Mouse (Mus musculus) right cerebral cortex, postnatal 36 days (tissue): ENCODE data around the gene Rbm38.

ENCODE experiments used
- DNase-seq, 2 experiments: peaks; one replicate each; pipeline ENCODE4 v3.0.0; 2022; ENCODE audit warnings: low spot score in 2 of 2, mixed read lengths in 1 of 2

Gene Rbm38

DNA sequence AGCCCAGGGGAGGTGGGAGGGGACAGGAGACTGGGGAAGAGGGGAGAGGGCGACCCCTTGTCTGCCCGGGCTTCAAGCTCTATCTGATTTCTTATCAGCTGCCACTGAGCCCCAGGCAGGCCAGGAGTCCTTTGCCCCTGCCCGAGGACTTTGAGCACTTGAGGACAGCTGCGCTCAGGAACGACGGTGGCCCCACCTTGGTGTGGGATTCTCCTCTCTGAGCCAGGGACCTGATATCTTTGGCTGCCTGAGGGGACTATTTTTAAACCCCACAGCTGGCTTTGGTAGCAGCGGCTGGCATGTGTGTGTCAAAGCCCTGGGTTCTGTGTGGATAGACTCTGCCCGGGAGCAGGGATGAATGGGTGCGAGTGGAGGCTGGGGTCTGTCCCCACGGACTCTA lies 37.3 kb downstream of the Rbm38 start:
- DNase-seq = no peak

DNA sequence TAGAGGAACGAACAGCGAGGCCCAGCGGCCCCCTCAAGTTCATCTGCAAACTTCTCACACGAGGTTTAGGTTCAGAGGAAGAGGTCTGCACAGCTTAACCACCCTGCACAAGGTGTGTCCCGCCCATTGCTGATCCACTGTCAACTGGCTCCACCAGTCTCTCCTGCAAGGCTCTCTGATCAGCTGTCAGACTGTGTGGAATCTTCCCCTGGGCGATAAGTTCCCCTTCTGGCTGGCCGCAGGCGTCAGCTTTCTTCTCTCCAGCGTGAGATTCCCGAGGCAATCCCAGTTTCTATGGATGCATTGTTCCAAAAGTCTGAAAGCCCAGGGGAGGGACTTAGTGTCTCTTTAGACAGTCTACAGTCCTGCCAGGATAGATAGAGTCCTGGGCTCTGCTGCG lies 38.0 kb downstream of the Rbm38 start:
- no peak for DNase-seq

DNA sequence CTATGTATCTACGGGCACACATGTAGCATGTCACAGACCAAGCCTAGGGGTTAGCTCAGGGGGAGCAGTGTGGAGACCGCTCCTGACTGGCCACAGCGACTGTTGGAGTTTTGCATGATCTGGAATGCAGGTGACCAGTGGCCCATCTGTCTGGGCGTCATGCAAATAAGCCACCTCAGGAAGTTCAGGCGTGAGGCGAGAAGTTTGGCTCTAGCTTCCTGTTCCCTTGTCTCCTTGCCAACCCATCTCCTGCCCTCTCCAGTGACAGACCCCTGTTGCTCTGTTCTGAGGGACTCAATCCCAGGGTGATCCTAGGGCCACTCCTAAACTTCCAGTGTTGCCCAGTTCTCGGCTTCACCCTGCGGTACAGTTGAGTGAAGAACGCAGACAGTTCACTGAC lies 40.2 kb downstream of the Rbm38 start:
- DNase-seq = no peak

DNA sequence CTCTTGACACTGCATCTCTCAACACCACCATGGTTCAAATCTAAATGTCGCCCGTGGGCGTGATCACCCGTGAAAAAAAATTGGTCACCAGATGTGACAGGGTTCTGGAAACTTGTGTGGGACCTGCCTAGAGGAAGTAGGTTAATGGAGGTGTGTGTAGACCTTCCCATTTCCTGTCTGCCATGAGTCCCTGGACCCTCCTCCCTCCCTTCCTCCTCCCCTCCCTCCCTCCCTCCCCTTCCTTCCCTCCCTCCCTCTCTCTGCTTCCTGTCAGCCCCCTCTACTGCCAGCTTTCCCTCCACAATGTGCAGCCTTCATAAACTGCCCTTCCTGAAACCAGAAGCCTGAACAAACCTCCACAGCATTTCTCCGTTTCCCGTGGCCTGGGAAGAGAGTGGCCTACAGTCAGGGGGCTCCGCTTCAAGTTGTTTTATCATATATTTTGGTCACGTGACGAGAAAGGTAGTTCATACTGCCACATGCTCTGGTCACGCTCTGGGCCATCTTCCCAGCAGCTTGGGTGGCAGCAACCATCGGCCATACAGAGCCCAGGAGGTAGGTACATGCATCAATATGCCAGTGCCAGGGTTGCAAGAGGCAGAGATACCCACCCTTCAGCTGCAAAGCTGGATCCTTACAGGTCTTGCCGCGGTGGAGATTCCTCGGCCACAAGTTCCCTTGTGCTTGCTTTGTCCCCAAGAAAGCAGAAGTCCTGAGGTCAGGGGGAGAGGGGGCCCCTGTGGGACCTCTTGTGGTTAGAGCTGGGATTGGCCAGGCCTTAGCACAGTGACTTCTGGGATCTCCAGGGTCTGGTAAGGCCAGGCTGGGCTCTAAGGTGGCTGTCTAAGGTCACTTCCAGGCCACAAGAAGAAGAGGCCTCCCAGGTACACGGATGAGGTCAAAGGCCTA lies 41.4 kb downstream of the Rbm38 start:
- no peak for DNase-seq

DNA sequence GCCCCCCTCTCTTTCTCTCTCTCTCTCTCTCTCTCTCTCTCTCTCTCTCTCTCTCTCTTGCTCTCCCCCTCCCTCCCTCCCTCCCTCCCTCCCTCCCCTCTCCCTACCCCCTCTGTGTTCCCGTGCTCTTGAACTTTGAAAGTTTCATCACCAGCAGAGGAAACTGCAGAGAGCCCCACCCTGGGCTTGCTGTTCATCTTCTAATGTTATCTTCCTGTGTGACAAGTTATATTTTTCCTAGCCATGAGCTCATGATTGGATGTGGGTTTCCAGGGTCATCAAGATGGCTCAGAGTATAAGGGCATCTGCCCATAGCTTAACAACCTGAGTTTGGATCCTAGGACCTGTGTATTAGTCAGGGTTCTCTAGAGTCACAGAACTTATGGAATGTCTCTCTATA lies 42.9 kb downstream of the Rbm38 start:
- no peak for DNase-seq

DNA sequence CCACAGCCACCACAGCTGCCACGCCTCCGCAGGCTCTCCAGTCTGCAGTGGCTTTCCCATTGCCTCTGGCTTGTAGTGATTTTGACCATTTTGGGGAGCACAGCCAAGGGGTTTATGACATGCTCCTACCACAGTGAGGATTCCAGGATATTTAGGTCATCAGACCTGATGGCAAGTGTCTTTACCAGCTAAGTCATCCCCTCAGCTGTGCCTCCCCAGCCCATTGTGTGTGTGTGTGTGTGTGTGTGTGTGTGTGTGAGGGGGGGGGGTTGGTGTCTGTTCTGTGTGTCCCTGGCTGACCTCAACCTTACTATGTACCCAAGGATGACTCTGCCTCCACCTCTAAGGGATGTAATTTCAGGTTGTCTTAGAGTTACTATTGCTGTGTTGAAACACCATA lies 44.6 kb downstream of the Rbm38 start:
- no peak for DNase-seq

DNA sequence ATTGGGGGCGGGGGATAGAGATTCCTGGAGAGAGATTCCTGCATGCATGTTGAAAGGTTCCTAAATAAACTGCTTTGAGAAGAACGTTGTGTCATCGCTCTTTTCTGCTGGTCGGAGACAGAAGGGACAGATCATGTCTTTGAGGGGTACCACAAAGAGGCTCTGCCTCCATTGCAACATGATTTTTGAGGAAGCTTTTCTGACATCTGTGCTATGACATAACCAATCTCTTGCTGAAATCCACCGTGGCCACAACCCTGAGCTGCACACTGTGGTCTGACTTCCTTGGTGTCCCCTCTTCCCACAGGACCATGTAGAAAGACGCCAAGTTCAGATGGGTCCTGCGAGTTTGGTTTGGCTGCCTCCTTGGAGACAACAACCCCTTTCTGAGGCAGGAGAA lies 52.6 kb downstream of the Rbm38 start:
- DNase-seq = no peak

DNA sequence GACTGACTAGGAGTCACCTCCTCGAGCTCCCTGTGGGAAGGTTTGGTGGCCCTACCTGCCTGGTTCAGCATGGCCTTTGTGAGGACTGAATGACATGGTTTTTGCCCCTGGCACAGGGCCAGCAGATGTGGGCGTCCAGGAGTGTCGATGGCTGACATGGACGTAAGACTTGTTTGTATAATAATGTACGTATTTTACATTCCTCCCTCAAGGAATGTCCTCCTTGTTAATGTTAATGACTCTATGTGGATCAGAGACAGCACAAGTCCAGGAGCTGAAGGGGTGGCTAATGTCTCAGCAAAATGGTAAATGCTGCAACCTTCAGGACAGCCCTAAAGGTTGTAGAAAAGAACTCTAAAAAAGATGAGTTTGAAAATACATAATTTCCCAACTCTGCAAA lies 53.4 kb downstream of the Rbm38 start:
- no peak for DNase-seq

DNA sequence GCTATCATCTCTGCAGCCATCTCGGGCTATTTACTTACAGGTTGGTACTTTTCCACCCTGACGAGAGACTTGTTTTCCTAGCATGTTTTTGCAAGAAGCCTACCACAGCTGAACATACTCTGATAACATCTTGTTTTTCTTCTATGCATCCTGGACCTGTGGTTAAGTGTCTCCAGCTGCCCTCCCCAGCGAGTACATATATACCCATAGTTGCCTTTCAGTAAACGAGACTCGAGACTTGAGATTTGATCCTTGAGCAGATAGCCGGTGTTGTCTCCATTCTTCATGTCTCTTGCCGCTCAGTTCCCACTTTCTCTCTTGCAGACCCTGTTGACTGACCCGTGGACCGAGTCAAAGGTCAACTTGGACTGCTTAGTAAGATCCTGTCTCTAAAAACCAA lies 56.6 kb downstream of the Rbm38 start:
- DNase-seq = no peak

DNA sequence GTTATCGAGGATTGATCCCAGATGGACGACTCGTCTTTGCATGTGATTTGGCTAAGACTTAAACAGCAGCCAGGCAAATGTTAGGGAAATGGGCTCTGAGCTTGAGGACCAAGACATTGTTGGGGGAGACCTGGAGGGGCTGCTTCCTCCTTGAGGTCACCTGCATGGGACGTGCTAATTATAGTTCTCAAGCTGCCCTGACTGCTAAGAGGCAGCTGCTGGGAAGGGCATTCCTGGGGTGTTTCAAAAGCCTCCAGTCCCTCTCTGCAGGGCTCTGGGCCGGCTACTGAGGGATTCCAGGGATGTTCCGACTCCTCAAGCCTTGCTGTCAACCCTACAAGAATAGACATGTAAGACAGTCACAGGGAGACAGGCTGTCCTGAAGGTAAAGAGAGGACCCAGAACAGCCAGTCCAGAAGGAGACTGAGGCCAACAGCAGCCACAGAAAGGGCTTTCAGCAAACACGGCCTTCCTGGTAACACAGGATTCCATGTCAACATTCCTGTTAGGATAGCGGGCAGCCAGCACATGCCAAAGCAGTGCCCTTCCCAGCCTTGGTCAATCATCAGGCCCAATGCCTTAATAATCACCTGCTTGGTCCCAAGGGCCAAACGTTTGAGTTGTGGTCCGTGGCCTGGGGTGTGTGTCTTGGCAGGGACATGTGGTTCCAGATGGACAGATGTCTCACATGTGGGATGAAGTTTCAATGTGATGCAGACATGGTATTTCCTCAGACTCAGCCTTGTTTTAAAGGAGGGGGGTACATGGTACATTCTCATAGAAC lies 59.7 kb downstream of the Rbm38 start:
- DNase-seq = no peak

DNA sequence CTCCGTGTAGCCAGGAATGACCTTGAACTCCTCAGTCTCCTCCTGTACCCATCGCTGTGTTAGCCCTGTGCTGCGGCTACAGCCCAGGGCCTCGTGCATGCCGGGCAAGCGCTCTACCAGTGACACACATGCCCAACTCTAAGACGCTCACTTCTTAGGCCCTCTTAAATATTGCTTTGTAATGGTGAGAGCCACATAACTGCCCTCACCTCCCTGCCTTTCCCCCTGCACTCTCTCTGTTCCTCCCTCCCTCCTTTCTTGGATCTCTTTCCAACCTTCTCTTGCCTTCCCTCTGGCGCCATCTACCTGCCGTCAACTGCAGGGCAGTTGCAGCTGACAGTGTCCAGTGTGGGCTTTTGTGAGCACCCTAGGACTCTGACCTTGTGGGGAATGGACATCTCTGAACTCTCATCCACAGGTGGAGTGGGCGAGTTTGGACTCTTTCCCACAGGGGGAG lies 60.5 kb downstream of the Rbm38 start:
- peak; percentile 48 to 50 for DNase-seq

DNA sequence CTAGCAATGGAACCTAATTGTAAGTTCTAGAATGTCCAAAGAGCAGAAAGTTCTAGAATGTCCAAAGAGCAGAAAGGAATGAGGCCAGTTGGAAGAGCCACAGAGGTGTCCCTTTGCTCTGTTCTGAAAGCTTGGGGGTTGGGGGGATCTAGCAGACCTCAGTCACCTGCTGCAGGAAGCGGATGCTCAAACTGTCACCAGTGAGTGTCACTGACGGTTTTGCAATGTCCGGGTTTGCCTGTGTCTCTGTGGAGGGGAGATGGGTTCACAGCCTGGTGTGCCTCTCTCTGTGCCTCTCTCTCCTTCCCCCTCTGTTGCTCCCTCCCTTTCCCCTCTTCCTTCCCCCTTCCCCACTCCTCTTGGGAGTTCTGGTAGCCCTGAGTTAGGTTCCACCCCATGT lies 62.4 kb downstream of the Rbm38 start:
- DNase-seq = no peak

DNA sequence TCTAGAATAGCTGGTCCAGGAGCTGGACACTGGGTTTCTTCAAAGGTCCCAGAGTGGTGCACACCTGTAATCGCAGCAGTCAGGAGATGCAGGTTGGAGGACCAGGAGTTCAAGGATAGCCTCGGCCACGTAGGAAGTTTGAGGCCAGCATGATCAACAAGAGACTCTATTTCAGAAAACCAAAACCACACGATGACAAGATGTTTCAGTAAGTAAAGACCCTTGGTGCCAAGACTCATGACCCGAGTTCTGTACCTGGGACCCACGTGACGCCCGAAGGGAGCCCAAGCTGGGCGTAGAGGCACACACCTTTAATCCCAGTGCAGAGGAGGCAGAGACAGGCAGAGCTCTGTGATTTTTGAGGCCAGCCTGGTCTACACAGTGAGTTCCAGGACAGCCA lies 62.8 kb downstream of the Rbm38 start:
- no peak for DNase-seq

DNA sequence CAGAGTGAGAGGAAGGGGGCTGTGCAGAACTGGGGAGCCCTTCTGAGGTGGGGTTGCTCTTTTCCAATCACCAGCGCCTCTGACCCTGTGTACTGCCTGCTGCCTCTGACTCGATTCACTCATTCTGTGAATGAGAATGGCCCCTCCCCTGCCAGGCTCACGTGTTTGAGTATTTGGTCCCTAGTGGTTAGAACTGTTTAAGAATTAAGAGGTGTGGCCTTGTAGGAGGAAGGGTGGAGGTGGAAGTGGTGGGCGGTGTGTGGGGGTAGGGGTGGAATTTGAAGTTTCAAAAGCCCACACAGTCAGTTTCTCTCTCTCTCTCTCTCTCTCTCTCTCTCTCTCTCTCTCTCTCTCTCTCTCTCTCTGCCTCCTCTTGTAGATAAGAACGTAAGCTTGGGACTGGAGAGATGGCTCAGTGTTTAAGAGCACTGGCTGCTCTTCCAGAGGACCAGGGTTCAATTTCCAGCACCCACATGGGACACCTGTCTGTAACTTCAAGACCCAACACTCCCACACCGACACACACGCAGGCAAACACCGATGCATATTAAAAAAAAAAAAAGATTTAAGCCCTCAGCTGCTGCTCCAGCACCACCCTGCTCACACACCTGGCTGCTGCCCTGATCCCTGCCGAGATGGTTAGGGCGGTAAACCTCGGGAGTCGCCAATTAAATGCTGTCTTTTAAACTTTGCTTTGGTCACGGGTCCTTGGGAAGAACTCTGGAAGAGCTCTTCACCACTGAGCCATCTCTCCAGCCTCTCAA lies 63.6 kb downstream of the Rbm38 start:
- DNase-seq = no peak
